Mouse (Mus musculus) ES-Bruce4 (cell line): Measurements from ENCODE around the gene Nek11.

Experiments used
- CTCF ChIP-seq: IDR thresholded peaks from one replicate; pipeline ENCODE4 v1.8.1; 2011; ENCODE audit warnings: low read depth, low read length
- EP300 ChIP-seq: IDR thresholded peaks from 2 replicates; pipeline ENCODE4 v1.6.1; 2011; ENCODE audit warnings: low read depth, low read length; ENCODE audit not compliant: insufficient read depth
- POLR2A ChIP-seq: IDR thresholded peaks from one replicate; pipeline ENCODE4 v1.8.1; 2011; ENCODE audit warnings: low read length; ENCODE audit not compliant: insufficient read depth

DNA sequence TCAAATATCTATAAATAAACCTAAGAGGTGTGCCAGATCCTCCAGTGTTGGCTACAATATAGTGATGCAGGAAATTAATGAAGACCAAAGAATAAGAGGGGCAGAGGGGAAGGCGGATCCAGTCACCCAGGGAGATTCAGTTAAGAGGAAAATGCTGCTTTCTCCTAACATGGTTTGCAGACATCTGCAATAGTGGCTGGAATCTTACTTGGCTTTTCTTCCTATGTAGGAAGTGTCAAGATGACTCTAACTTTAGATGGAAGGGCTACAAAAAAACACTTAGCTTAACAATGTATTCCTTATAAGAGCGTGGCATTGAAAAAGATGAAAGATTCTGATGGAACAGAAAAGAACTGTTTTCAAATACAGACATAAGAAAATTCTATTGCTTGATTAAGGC is 89.3 kb downstream of the Nek11 start:
- TF ChIP-seq EP300 (no peak), POLR2A (no peak), CTCF (no peak)
